Mouse (Mus musculus) neural tube, embryonic 11.5 days (tissue): ENCODE measurements around the gene Dnhd1. TPM values are rescaled to one million over a fixed set of nuclear protein-coding genes. Genes with fewer than 3 reads are reported as not detected.

Source experiments
- ATAC-seq: fragments of 200-750 bp; cut with Nextera tagmentation; 2 replicates; pipeline ENCODE4 v1.8.0; 2017; ENCODE audit warnings: moderate number of reproducible peaks, mild to moderate bottlenecking, moderate TSS enrichment, moderate library complexity; ENCODE audit not compliant: insufficient read depth, low FRiP score, low TSS enrichment
- DNase-seq: peaks from one replicate; pipeline ENCODE4 v3.0.0-alpha.2; 2015; ENCODE audit warnings: low spot score
- H3K27ac ChIP-seq: fragments of 300-500 bp; sonication (generic); 2 replicates; pipeline ENCODE4 v1.5.1; 2014; ENCODE audit warnings: low read depth, mild to moderate bottlenecking, low read length
- H3K27me3 ChIP-seq: fragments of 300-500 bp; sonication (generic); 2 replicates; pipeline ENCODE4 v1.6.1; 2014; ENCODE audit warnings: mild to moderate bottlenecking, low read length, mixed read lengths; ENCODE audit not compliant: control insufficient read depth, insufficient read depth
- H3K36me3 ChIP-seq: fragments of 300-500 bp; sonication (generic); 2 replicates; pipeline ENCODE4 v1.6.1; 2014; ENCODE audit warnings: mild to moderate bottlenecking, low read length, moderate library complexity, mixed read lengths; ENCODE audit not compliant: control insufficient read depth, insufficient read depth
- H3K4me1 ChIP-seq: fragments of 300-500 bp; sonication (generic); 2 replicates; pipeline ENCODE4 v1.6.1; 2014; ENCODE audit warnings: low read length, mixed read lengths; ENCODE audit not compliant: control insufficient read depth, insufficient read depth
- H3K4me2 ChIP-seq: fragments of 300-500 bp; sonication (generic); 2 replicates; pipeline ENCODE4 v1.6.1; 2014; ENCODE audit warnings: low read depth, mild to moderate bottlenecking, moderate library complexity
- H3K4me3 ChIP-seq: fragments of 300-500 bp; sonication (generic); 2 replicates; pipeline ENCODE4 v1.5.1; 2014; ENCODE audit warnings: low read depth, low read length
- H3K9ac ChIP-seq: fragments of 300-500 bp; sonication (generic); 2 replicates; pipeline ENCODE4 v1.6.1; 2014; ENCODE audit warnings: mild to moderate bottlenecking, low read length
- H3K9me3 ChIP-seq: fragments of 300-500 bp; sonication (generic); 2 replicates; pipeline ENCODE4 v1.6.1; 2016; ENCODE audit warnings: low read length; ENCODE audit not compliant: control insufficient read depth
- WGBS: fragments of 180-500 bp; shearing (Covaris S2); extraction: QIAGEN DNeasy Blood & Tissue Kit; methylation state at CpG from one replicate; pipeline ENCODE4 v1.1.7; 2014; 5-methylcytosine and 5-hydroxymethylcytosine counted together
- polyA plus RNA-seq: library from polyadenylated mRNA; unstranded; fragments of >200 nt; fragmentation: Nextera tagmentation; extraction: Ambion mirVana; gene quantifications from 2 replicates; pipeline ENCODE4 v1.2.1, GENCODE M21; 2014

Gene Dnhd1
- polyA plus RNA-seq, 1 experiment from 2014 or later = 0.50 TPM

DNA sequence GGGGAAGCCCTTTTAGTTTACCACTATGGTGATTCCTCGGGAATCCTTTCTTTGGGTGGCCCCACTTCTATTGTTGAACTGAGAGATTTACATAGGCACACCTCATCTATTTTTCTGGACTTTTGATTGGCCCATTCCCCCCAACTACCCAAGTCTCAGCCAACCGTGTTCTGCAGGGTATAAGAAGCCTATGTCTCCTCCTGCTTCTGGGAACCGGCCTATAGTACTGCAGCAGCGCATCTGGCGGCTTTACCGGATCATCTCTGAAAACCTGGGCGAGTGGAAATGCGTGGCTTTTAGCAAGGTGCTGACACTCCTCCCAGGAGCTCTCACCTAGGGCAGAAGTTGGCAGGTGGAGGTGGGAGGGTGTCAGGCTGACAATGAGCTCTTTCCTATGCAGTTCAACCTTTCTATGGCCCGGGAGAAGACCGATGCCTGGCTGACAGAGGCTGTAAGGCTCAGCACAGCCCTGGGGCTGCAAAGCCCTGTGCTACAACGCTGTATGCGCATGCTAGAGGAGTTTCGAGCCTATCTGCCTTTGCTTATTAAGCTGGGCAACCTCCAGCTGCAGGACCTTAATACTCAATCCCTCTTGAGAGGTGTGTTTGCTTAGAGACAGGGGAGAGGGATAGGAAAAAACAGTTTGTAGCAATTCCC is 35.0 kb downstream of the Dnhd1 start:
- peak; percentile 17 for DNase-seq
- no peak for ATAC-seq
- WGBS = 15% methylated on average over 13 of the region's 13 CpGs
- H3K4me2 ChIP-seq = 0 out of 2 replicates have a peak overlapping the region, but pooled peaks have one; percentile 18
- no peaks in the 10 kb centered on the region for H3K9me3 ChIP-seq
- H3K4me3 ChIP-seq = no peak overlapping the region
- no peaks in the 10 kb centered on the region for H3K36me3 ChIP-seq
- no peak overlapping the region for H3K27ac ChIP-seq
- no peaks in the 10 kb centered on the region for H3K27me3 ChIP-seq
- H3K9ac ChIP-seq = 0 out of 2 replicates have a peak overlapping the region, but pooled peaks have one; percentile 2
- no peaks in the 10 kb centered on the region for H3K4me1 ChIP-seq

DNA sequence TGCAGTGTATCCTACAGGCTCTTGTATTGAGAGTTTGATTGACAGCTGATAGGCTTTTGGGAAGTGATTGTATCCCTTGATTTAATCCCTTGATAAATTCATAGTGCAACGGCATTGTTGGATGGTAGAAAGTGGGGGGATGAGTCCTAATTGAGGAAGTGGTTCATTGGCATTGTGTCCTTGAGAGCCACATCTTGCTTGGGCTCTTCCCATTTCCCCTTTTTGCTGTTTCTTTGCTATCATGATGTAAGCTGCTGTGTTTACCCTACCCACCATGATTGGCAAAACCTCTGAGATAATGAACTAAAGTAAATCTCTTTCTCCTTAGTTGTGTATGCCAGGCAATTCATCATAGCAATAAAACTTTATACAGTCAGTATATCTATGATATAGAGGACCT is 40.2 kb downstream of the Dnhd1 start:
- H3K9ac ChIP-seq = no peak overlapping the region
- DNase-seq (no peak), ATAC-seq (no peak)
- H3K36me3 ChIP-seq = no peaks in the 10 kb centered on the region
- 76% methylated on average over 1 of the region's 1 CpGs for WGBS
- H3K4me3 ChIP-seq = no peak overlapping the region
- no peak overlapping the region for H3K27ac ChIP-seq
- H3K4me1 ChIP-seq = no peaks in the 10 kb centered on the region
- H3K27me3 ChIP-seq = no peaks in the 10 kb centered on the region
- no peak overlapping the region for H3K4me2 ChIP-seq
- H3K9me3 ChIP-seq = no peaks in the 10 kb centered on the region

DNA sequence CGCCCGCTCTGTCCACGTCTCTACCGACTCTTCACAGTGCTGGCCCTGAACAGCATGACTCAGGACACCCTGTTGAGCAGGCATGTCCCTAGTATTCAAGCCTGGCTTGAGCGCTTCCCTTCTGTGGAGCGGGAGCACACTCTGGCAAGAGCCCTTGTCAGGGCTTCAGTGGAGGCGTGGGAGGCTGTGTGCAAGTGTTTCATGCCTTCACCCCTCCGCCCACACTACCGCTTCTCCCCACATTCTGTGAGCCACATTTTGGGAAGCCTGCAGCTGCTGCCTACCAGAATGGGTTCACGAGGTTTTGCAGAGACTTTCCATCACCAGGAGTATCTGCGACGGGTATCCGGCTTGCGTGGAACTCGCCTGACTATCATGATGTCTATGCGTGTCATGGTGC is 52.6 kb downstream of the Dnhd1 start:
- no peak overlapping the region for H3K27ac ChIP-seq
- H3K27me3 ChIP-seq = no peaks in the 10 kb centered on the region
- no peak overlapping the region for H3K4me3 ChIP-seq
- no peak for DNase-seq
- no peak overlapping the region for H3K9ac ChIP-seq
- no peaks in the 10 kb centered on the region for H3K9me3 ChIP-seq
- H3K4me1 ChIP-seq = no peaks in the 10 kb centered on the region
- 89% methylated on average over 16 of the region's 16 CpGs for WGBS
- H3K4me2 ChIP-seq = no peak overlapping the region
- H3K36me3 ChIP-seq = no peaks in the 10 kb centered on the region
- no peak for ATAC-seq

DNA sequence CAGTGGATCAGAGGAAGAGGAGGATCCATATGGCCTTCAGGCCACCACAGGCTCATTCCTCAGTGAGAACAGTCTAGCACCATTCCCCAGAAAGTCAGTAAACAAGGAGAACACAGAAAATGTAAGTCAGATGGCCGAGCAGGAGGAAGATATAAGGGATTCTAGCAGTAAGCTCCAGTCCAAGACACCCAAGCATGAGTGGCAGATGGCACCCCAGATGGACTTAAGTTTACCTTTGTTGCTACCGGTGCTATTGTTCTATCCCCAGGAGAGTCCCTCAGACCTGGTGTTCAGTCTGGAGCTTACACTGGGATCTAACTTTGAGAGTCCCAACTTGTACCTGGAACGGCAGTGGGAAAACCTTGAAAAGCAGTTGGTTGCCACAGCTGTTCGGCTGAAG is 53.2 kb downstream of the Dnhd1 start:
- ATAC-seq (no peak), DNase-seq (no peak)
- no peaks in the 10 kb centered on the region for H3K36me3 ChIP-seq
- H3K4me3 ChIP-seq = no peak overlapping the region
- WGBS = 87% methylated on average over 4 of the region's 4 CpGs
- H3K9ac ChIP-seq = no peak overlapping the region
- H3K27me3 ChIP-seq = no peaks in the 10 kb centered on the region
- H3K27ac ChIP-seq = no peak overlapping the region
- no peaks in the 10 kb centered on the region for H3K4me1 ChIP-seq
- H3K9me3 ChIP-seq = no peaks in the 10 kb centered on the region
- H3K4me2 ChIP-seq = no peak overlapping the region

DNA sequence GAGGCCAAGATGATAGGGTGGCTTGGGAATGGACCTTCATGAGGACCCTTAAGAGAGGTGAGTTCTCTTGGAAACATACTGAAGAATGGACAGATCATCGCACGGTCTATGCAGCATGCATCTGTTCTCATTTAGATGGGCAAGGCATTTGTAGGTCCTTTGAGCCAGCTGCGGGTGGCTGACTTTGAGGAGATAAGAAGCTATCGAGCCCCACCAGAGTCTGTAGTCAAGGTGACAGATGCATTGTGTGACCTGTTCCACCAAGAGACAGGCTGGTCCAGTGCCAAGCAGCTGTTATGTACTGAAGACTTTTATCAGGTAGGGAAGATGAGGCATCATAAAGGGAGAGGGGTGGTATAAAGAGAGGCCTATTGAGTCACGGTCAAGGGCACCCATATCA is 58.1 kb downstream of the Dnhd1 start:
- no peaks in the 10 kb centered on the region for H3K27me3 ChIP-seq
- H3K4me1 ChIP-seq = no peaks in the 10 kb centered on the region
- no peak for DNase-seq
- H3K9me3 ChIP-seq = no peaks in the 10 kb centered on the region
- no peak overlapping the region for H3K9ac ChIP-seq
- H3K27ac ChIP-seq = no peak overlapping the region
- no peak overlapping the region for H3K4me3 ChIP-seq
- ATAC-seq = no peak
- H3K4me2 ChIP-seq = no peak overlapping the region
- no peaks in the 10 kb centered on the region for H3K36me3 ChIP-seq
- 94% methylated on average over 5 of the region's 5 CpGs for WGBS

DNA sequence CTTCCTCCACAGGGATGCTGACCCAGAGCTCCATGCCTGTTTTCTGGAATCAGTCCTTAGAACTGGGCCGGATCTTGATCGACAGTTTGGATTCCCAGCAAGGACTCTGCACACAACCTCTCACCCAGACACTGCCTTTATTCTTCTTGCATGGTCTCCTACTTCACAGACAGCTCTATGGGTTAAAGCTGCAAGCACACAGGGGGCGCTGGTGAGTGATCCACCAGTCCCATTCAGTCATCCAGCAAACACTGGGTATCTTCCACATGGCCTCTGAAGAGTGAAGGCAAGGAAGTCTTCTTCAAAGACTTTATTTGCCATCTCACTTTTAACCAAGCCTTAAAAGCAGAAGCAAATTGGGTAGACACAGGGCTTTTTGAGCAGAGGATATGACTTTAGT is 64.7 kb downstream of the Dnhd1 start:
- DNase-seq (no peak), ATAC-seq (no peak)
- Histone ChIP-seq H3K9ac (no peak overlapping the region), H3K36me3 (no peaks in the 10 kb centered on the region), H3K4me2 (no peak overlapping the region), H3K27me3 (no peaks in the 10 kb centered on the region), H3K9me3 (no peaks in the 10 kb centered on the region), H3K4me3 (no peak overlapping the region), H3K4me1 (no peaks in the 10 kb centered on the region), H3K27ac (no peak overlapping the region)
- 67% methylated on average over 3 of the region's 3 CpGs for WGBS

DNA sequence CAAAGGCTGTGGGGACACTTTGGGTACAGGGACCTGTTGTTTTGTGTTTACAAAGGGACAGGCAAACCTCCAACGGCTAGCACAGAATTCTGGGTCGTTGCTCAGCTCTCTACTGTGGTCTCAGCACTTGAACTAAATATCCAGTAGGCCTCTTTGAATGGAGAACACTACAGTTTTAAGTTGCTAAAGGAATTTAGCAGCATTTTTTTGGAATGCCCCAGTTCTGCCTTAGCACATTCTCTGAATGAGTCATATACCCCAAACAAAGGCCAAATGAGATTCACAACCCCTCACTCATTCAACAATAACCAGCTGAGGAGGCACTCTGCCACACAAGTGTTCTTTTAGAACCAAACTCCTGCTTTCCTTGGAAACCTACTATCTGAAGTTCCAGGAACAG is 71.3 kb downstream of the Dnhd1 start:
- WGBS = 77% methylated on average over 2 of the region's 2 CpGs
- no peak for DNase-seq
- no peak for ATAC-seq
- Histone ChIP-seq H3K36me3 (no peaks in the 10 kb centered on the region), H3K9ac (no peak overlapping the region), H3K4me1 (no peaks in the 10 kb centered on the region), H3K9me3 (no peaks in the 10 kb centered on the region), H3K4me3 (no peak overlapping the region), H3K4me2 (no peak overlapping the region), H3K27ac (no peak overlapping the region), H3K27me3 (no peaks in the 10 kb centered on the region)

DNA sequence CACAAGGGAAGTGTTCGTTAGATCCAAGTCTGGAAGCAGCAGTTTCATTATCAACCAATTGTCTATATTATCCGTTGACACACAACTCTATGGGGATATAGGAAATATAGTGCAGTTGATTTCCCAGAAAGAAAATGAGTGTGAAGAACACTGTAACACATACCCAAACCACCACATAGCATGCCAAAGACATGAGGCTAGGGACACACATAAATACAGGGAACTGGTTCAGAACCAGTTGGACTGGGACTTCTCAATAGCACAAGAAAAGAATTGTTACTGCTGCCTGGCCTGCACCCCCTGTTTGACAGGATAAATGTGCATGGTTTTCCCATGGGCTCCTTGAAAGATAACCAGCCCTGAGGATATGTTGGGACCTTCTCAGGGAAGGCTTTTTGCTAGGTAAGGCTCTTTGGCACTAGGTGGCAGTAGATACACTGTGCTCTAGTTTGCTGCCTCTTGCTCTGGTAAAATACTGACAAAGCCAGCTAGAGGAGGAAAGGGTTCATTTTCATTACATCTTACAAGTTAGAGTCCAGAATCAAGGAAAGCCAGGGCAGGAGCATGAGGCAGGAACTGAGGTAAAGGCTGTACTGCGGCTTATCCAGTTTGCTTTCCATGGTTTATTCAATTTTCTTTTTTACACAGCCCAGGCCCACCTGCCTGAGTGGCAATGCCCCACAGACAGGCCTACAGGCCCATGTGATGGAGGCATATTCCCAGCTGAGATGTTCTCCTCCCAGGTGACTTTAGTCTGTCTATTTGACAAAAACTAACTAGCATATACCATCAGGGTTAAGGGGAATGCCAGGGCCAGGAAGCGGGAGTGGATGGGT is 75.7 kb downstream of the Dnhd1 start:
- DNase-seq (peak; percentile 48), ATAC-seq (peak; percentile 64)
- 83% methylated on average over 4 of the region's 4 CpGs for WGBS
- Histone ChIP-seq H3K36me3 (no peaks in the 10 kb centered on the region), H3K9me3 (no peaks in the 10 kb centered on the region), H3K9ac (no peak overlapping the region), H3K27me3 (no peaks in the 10 kb centered on the region), H3K27ac (no peak overlapping the region), H3K4me2 (no peak overlapping the region), H3K4me3 (no peak overlapping the region), H3K4me1 (no peaks in the 10 kb centered on the region)

DNA sequence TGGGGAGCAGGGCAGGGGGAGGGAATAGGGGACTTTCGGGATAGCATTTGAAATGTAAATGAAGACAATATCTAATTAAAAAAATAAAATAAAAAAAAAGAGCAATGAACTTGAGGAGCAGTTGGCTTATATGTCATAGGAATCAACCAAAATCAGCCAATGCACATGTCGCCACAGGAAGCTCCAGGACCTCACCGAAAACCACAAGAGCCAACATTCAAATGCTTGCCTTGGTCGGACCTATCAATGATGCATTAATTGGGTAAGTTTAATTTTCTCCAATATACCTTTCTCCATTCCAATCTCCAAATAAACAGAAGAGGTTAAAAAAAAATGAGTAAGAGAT is 76.3 kb downstream of the Dnhd1 start:
- DNase-seq = no peak
- H3K27ac ChIP-seq = no peak overlapping the region
- H3K27me3 ChIP-seq = no peaks in the 10 kb centered on the region
- no peak overlapping the region for H3K9ac ChIP-seq
- no peak for ATAC-seq
- 93% methylated on average over 4 of the region's 4 CpGs for WGBS
- H3K4me2 ChIP-seq = no peak overlapping the region
- H3K36me3 ChIP-seq = no peaks in the 10 kb centered on the region
- no peaks in the 10 kb centered on the region for H3K9me3 ChIP-seq
- H3K4me1 ChIP-seq = no peaks in the 10 kb centered on the region
- no peak overlapping the region for H3K4me3 ChIP-seq
